Mouse (Mus musculus) heart, embryonic 14.5 days (tissue): ENCODE data around the gene Mettl24. TPM values are rescaled to one million over a fixed set of nuclear protein-coding genes. Genes with fewer than 3 reads are reported as not detected.

Experiments used
- ATAC-seq: fragments of 200-750 bp; cut with Nextera tagmentation; 2 replicates; pipeline ENCODE4 v1.8.0; 2017; ENCODE audit warnings: low read depth, moderate TSS enrichment; ENCODE audit not compliant: insufficient number of reproducible peaks, insufficient read depth, low FRiP score
- H3K27ac ChIP-seq, 2 experiments: fragments of 200-500 bp in 1 of 2; fragments of 300-500 bp in 1 of 2; sonication (generic) in 1 of 2; replicated peaks in 1 of 2; 2 replicates each; pipeline ENCODE4 v1.5.1; 2012 to 2014; ENCODE audit warnings: low read depth in 2 of 2, low read length in 2 of 2, control low read depth in 1 of 2, mild to moderate bottlenecking in 1 of 2, mixed read lengths in 1 of 2; ENCODE audit not compliant: control insufficient read depth in 1 of 2, insufficient read depth in 1 of 2
- H3K27me3 ChIP-seq: fragments of 300-500 bp; sonication (generic); 2 replicates; pipeline ENCODE4 v1.6.1; 2014; ENCODE audit warnings: mild to moderate bottlenecking, low read length, control low read depth; ENCODE audit not compliant: control insufficient read depth, insufficient read depth
- H3K36me3 ChIP-seq: fragments of 300-500 bp; sonication (generic); 2 replicates; pipeline ENCODE4 v1.6.1; 2014; ENCODE audit warnings: mild to moderate bottlenecking, control low read depth, low read length, mixed read lengths; ENCODE audit not compliant: control insufficient read depth, insufficient read depth
- H3K4me1 ChIP-seq, 2 experiments: fragments of 200-500 bp in 1 of 2; fragments of 300-500 bp in 1 of 2; sonication (generic) in 1 of 2; 2 replicates each; pipeline ENCODE4 v1.6.1; 2012 to 2014; ENCODE audit warnings: low read length in 2 of 2, control low read depth in 1 of 2, mixed read lengths in 1 of 2; ENCODE audit not compliant: control insufficient read depth in 2 of 2, insufficient read depth in 2 of 2
- H3K4me2 ChIP-seq: fragments of 300-500 bp; sonication (generic); 2 replicates; pipeline ENCODE4 v1.6.1; 2014; ENCODE audit warnings: mild to moderate bottlenecking, low read length
- H3K4me3 ChIP-seq, 2 experiments: fragments of 200-500 bp in 1 of 2; fragments of 300-500 bp in 1 of 2; sonication (generic) in 1 of 2; 2 replicates each; pipeline ENCODE4 v1.5.1; 2012 to 2014; ENCODE audit warnings: low read length in 2 of 2, mild to moderate bottlenecking in 2 of 2, control low read depth in 1 of 2, low read depth in 1 of 2, moderate library complexity in 1 of 2; ENCODE audit not compliant: control insufficient read depth in 1 of 2, insufficient read depth in 1 of 2
- H3K9ac ChIP-seq: fragments of 300-500 bp; sonication (generic); 2 replicates; pipeline ENCODE4 v1.6.1; 2014; ENCODE audit warnings: mild to moderate bottlenecking, low read length
- H3K9me3 ChIP-seq: fragments of 300-500 bp; sonication (generic); 2 replicates; pipeline ENCODE4 v1.6.1; 2016; ENCODE audit warnings: low read length, control low read depth; ENCODE audit not compliant: control insufficient read depth
- WGBS: fragments of 180-500 bp; shearing (Covaris S2); extraction: QIAGEN DNeasy Blood & Tissue Kit; methylation state at CpG from one replicate; pipeline ENCODE4 v1.1.7; 2014; 5-methylcytosine and 5-hydroxymethylcytosine counted together
- polyA plus RNA-seq: library from polyadenylated mRNA; unstranded; fragments of >200 nt; fragmentation: Nextera tagmentation; extraction: Ambion mirVana; gene quantifications from 2 replicates; pipeline ENCODE4 v1.2.1, GENCODE M21; 2014

Gene Mettl24
- polyA plus RNA-seq, 1 experiment from 2014 or later: 3.6 TPM

GRCm38 (mm10) chr10:40844546-40844945 is 161.5 kb downstream of the Mettl24 start:
- ATAC-seq: peak; percentile 84
- Histone ChIP-seq H3K4me2 (peak overlapping the region; percentile 54), H3K27ac (peak overlapping the region; percentile 68 to 82), H3K36me3 (peaks cover 76% of the 10 kb centered on the region), H3K9me3 (no peaks in the 10 kb centered on the region), H3K4me1 (peaks cover 5 to 14% of the 10 kb centered on the region in 2 experiments; a peak in 3 of 4 replicates), H3K9ac (peak overlapping the region; percentile 52; the same call in 1 of the 2 replicates), H3K27me3 (no peaks in the 10 kb centered on the region), H3K4me3 (peak overlapping the region in 1 of 2 experiments; percentile 10; a peak in 1 of 4 replicates)
- WGBS: 26% methylated on average over 10 of the region's 10 CpGs

GRCm38 (mm10) chr10:40845626-40846025 is 162.5 kb downstream of the Mettl24 start:
- H3K4me3 ChIP-seq: no peak overlapping the region
- no peak overlapping the region for H3K9ac ChIP-seq
- no peaks in the 10 kb centered on the region for H3K9me3 ChIP-seq
- 63% methylated on average over 6 of the region's 6 CpGs for WGBS
- no peak overlapping the region for H3K4me2 ChIP-seq
- H3K27me3 ChIP-seq: no peaks in the 10 kb centered on the region
- H3K27ac ChIP-seq: no peak overlapping the region
- peaks cover 5 to 14% of the 10 kb centered on the region in 2 experiments; a peak in 3 of 4 replicates for H3K4me1 ChIP-seq
- ATAC-seq: no peak
- H3K36me3 ChIP-seq: peaks cover 80% of the 10 kb centered on the region

GRCm38 (mm10) chr10:40847176-40847874 is 164.2 kb downstream of the Mettl24 start:
- Histone ChIP-seq H3K4me1 (peaks cover 5 to 14% of the 10 kb centered on the region in 2 experiments; a peak in 3 of 4 replicates), H3K27ac (no peak overlapping the region), H3K4me3 (no peak overlapping the region), H3K36me3 (peaks cover 65% of the 10 kb centered on the region), H3K4me2 (no peak overlapping the region), H3K9ac (no peak overlapping the region), H3K27me3 (no peaks in the 10 kb centered on the region), H3K9me3 (no peaks in the 10 kb centered on the region)
- WGBS: 92% methylated on average over 10 of the region's 10 CpGs
- ATAC-seq: no peak

DNA sequence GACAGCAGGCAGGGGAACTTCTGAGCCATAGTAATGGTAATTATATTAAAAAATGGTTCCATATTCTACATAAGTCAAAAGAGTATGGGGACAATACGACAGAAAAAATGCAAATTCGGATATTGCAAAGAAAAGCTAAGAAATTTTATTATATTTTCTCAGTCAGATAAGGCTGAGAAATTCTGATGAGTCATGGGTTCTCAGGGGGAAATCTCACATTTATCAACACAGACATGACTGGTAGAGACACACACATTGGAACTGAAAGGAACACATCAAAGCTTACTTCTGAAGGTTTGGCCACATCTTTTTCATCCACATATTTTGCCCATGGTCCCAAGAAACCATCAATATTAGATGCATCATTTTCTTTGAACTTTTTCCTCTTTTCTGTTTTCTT is 167.6 kb downstream of the Mettl24 start:
- Histone ChIP-seq H3K4me1 (no peaks in the 10 kb centered on the region), H3K27me3 (no peaks in the 10 kb centered on the region), H3K27ac (no peak overlapping the region), H3K4me3 (no peak overlapping the region), H3K4me2 (no peak overlapping the region), H3K36me3 (peaks cover 47% of the 10 kb centered on the region), H3K9me3 (no peaks in the 10 kb centered on the region), H3K9ac (no peak overlapping the region)
- 87% methylated on average over 2 of the region's 2 CpGs for WGBS
- ATAC-seq: no peak

DNA sequence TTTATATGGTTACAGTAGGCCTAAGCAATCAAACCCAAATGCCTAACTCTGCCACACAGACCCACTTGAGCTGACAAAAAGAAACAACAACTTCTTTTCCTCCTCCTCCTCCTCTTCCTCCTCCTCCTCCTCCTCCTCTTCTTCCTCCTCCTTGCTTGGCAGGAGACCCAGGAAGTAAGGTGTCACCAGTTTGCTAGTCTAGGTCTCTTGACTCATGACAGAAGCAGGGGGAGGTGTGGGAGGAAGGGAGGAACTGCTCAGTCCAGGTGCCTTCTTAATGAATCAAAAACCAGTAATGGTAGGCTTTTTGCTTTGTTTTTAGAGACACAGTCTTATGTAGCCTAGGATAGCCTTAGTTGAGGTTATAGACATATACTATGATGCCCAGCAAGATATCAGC is 168.1 kb downstream of the Mettl24 start:
- H3K27ac ChIP-seq: no peak overlapping the region
- H3K9me3 ChIP-seq: no peaks in the 10 kb centered on the region
- peaks cover 44% of the 10 kb centered on the region for H3K36me3 ChIP-seq
- no peaks in the 10 kb centered on the region for H3K27me3 ChIP-seq
- no peak overlapping the region for H3K4me3 ChIP-seq
- no peaks in the 10 kb centered on the region for H3K4me1 ChIP-seq
- no peak overlapping the region for H3K9ac ChIP-seq
- ATAC-seq: no peak
- no peak overlapping the region for H3K4me2 ChIP-seq

GRCm38 (mm10) chr10:40855616-40856015 is 172.5 kb downstream of the Mettl24 start:
- Histone ChIP-seq H3K36me3 (peaks cover 4% of the 10 kb centered on the region; the same call in 1 of the 2 replicates), H3K4me1 (peaks cover 0 to 7% of the 10 kb centered on the region in 2 experiments; a peak in 3 of 4 replicates), H3K9me3 (no peaks in the 10 kb centered on the region), H3K4me3 (no peak overlapping the region), H3K27me3 (no peaks in the 10 kb centered on the region), H3K27ac (no peak overlapping the region), H3K9ac (no peak overlapping the region), H3K4me2 (no peak overlapping the region)
- 45% methylated on average over 2 of the region's 2 CpGs for WGBS
- no peak for ATAC-seq

DNA sequence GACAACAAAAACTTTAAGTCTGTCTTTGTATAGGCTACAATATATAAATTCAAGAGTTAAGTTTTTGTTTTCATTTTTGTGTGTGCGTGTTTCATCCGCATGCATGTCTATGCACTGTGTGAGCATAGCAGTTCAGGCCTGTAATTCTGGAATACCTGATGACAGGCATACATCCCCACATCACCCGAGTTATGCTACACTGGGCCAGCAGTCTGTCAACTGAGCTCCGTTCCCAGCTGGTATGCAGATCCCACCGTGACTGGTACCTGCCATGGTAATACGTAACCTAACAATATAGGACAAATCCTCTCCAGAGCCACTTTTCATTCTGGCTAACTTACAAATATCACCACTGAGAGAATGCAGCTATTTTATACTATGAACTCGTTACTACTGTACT is 173.6 kb downstream of the Mettl24 start:
- H3K9ac ChIP-seq: no peak overlapping the region

More for the DNA sequence above, 173.6 kb downstream of the Mettl24 start:
- Histone ChIP-seq H3K27me3 (no peaks in the 10 kb centered on the region), H3K36me3 (peaks cover 2% of the 10 kb centered on the region; the same call in 1 of the 2 replicates), H3K4me1 (peaks cover 0 to 7% of the 10 kb centered on the region in 2 experiments; a peak in 3 of 4 replicates), H3K4me2 (no peak overlapping the region), H3K4me3 (no peak overlapping the region), H3K27ac (no peak overlapping the region), H3K9me3 (no peaks in the 10 kb centered on the region)
- 80% methylated on average over 7 of the region's 7 CpGs for WGBS
- no peak for ATAC-seq
